Mouse (Mus musculus) forebrain, postnatal 0 days (tissue): ENCODE measurements at regions not wholly inside any gene's neighbourhood (a gene's known extent, or its start where the extent isn't known, plus 50 kb on each side); places are given as distances from the start of the nearest gene placed in this dataset.

Experiments used
- ATAC-seq: fragments of 200-750 bp; cut with Nextera tagmentation; 2 replicates; pipeline ENCODE4 v1.8.0; 2017; ENCODE audit warnings: mild to moderate bottlenecking, moderate library complexity
- DNase-seq: peaks from one replicate; pipeline ENCODE4 v3.0.0-alpha.2; 2015
- H3K27ac ChIP-seq: fragments of 300-500 bp; sonication (generic); 2 replicates; pipeline ENCODE4 v1.5.1; 2014; ENCODE audit warnings: low read depth, mild to moderate bottlenecking, antibody characterized with exemption, low read length, moderate library complexity, mixed read lengths
- H3K27me3 ChIP-seq: fragments of 300-500 bp; sonication (generic); 2 replicates; pipeline ENCODE4 v1.6.1; 2014; ENCODE audit warnings: mild to moderate bottlenecking, low read length, mixed read lengths; ENCODE audit not compliant: insufficient read depth
- H3K36me3 ChIP-seq: fragments of 300-500 bp; sonication (generic); 2 replicates; pipeline ENCODE4 v1.6.1; 2014; ENCODE audit warnings: mild to moderate bottlenecking, moderate library complexity; ENCODE audit not compliant: insufficient read depth
- H3K4me1 ChIP-seq: fragments of 300-500 bp; sonication (generic); 2 replicates; pipeline ENCODE4 v1.6.1; 2014; ENCODE audit warnings: antibody characterized with exemption; ENCODE audit not compliant: insufficient read depth
- H3K4me2 ChIP-seq: fragments of 300-500 bp; sonication (generic); 2 replicates; pipeline ENCODE4 v1.6.1; 2014; ENCODE audit warnings: low read depth, mild to moderate bottlenecking, moderate library complexity
- H3K4me3 ChIP-seq: fragments of 300-500 bp; sonication (generic); 2 replicates; pipeline ENCODE4 v1.5.1; 2014; ENCODE audit warnings: low read depth, low read length, mixed read lengths
- H3K9ac ChIP-seq: fragments of 300-500 bp; sonication (generic); 2 replicates; pipeline ENCODE4 v1.6.1; 2014; ENCODE audit warnings: mild to moderate bottlenecking
- H3K9me3 ChIP-seq: fragments of 300-500 bp; sonication (generic); 2 replicates; pipeline ENCODE4 v1.6.1; 2016; ENCODE audit warnings: low read length
- CTCF ChIP-seq: sonication (generic); IDR thresholded peaks from 2 replicates; pipeline ENCODE4 v1.5.1; 2016; ENCODE audit warnings: antibody characterized with exemption, control low read depth, low read depth
- WGBS: fragments of 180-500 bp; shearing (Covaris S2); extraction: QIAGEN DNeasy Blood & Tissue Kit; methylation state at CpG from one replicate; pipeline ENCODE4 v1.1.7; 2014; 5-methylcytosine and 5-hydroxymethylcytosine counted together

DNA sequence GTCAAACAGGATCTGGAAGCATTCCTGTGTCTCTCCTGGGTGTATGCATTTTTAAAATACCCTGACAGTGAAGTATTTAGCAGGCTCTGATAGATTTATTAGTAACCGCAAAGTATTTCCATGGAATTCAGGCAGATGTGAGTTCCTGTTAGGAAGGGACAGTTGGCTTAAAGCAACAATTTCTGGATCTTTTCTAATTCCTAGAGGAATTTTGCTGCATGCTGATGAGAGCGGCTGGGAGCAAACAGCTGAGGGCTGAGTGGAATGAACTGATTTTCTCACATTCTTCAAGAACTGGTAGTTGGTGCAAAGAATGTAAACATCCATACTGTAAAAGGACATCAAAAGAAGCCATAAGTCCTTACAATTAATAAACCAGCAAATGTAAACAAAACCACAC, 283.9 kb upstream of the Marcks start:
- ATAC-seq: no peak
- no peaks in the 10 kb centered on the region for H3K9me3 ChIP-seq
- WGBS: 72% methylated on average over 2 of the region's 2 CpGs
- no peak overlapping the region for H3K4me3 ChIP-seq
- H3K4me1 ChIP-seq: no peaks in the 10 kb centered on the region
- H3K4me2 ChIP-seq: no peak overlapping the region
- H3K36me3 ChIP-seq: no peaks in the 10 kb centered on the region
- DNase-seq: no peak
- no peak overlapping the region for H3K27ac ChIP-seq
- no peak overlapping the region for H3K9ac ChIP-seq
- no peak for TF ChIP-seq CTCF
- no peaks in the 10 kb centered on the region for H3K27me3 ChIP-seq

DNA sequence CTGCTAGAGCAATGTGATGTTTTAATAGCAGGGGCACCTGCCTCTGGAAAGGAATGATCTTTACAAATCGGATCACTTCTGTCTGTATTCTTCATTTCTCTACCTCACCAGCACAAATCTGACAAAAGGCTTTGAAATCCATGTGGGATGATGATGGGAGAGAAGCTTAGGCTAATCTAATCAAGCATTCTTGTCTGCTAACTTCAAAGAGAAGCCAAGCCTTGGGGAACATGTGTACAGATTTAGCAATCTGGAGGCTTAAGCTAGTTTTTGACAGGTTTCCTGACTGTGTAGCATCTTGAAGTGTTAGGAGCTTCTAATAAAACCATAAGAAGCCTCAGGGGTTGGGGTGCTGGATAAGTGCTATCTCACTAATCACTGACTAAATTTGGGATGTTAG, 277.6 kb upstream of the Marcks start:
- no peak for ATAC-seq
- Histone ChIP-seq H3K9me3 (no peaks in the 10 kb centered on the region), H3K36me3 (no peaks in the 10 kb centered on the region), H3K4me1 (no peaks in the 10 kb centered on the region), H3K27ac (no peak overlapping the region), H3K9ac (no peak overlapping the region), H3K27me3 (no peaks in the 10 kb centered on the region), H3K4me3 (no peak overlapping the region), H3K4me2 (no peak overlapping the region)
- DNase-seq: no peak
- WGBS: 62% methylated on average over 1 of the region's 1 CpGs
- no peak for TF ChIP-seq CTCF

DNA sequence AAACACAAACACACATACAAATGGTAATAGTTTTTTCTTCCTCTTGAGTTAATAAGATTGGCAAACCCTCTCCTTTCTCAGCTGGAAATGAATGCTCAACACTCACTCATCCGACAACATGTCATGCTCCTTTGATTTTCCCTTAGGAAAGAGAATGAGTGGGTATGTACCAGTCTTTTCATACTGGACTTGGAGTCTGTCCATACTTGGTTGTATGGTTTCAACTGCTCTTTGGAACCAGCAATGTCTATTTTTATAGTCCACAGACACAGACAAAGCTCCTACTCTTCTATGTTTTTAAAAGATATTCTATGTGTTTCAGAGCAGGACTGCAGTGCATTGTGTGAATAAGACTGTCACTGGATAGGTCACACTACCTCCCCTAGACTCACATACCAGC, 273.7 kb upstream of the Marcks start:
- Histone ChIP-seq H3K4me2 (no peak overlapping the region), H3K4me1 (no peaks in the 10 kb centered on the region), H3K4me3 (no peak overlapping the region), H3K9me3 (no peaks in the 10 kb centered on the region), H3K27ac (no peak overlapping the region), H3K36me3 (no peaks in the 10 kb centered on the region), H3K9ac (no peak overlapping the region), H3K27me3 (no peaks in the 10 kb centered on the region)
- no peak for DNase-seq
- no peak for TF ChIP-seq CTCF
- 38% methylated on average over 1 of the region's 1 CpGs for WGBS
- ATAC-seq: no peak

DNA sequence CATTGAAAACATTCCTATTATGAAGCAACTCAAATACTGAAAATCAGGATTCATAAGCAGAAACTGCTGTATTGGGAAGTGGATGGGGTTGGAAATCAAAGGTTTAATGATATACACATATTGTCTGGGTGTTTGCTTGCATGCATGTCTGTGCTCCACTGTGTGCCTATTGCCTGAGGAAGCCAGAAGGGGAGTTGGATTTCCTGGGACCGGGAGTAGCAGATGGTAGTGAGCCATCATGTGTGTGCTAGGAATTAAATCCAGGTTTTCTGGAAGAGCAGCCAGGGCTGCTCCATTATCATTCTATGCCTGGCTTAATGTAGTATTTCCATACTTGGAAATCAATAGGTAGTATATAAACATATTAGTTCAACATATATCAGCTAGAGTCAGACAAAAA, 271.0 kb upstream of the Marcks start:
- 38% methylated on average over 1 of the region's 1 CpGs for WGBS
- Histone ChIP-seq H3K4me1 (no peaks in the 10 kb centered on the region), H3K36me3 (no peaks in the 10 kb centered on the region), H3K27me3 (no peaks in the 10 kb centered on the region), H3K9me3 (no peaks in the 10 kb centered on the region), H3K27ac (no peak overlapping the region), H3K4me3 (no peak overlapping the region), H3K4me2 (no peak overlapping the region), H3K9ac (no peak overlapping the region)
- no peak for TF ChIP-seq CTCF
- DNase-seq: no peak
- no peak for ATAC-seq

DNA sequence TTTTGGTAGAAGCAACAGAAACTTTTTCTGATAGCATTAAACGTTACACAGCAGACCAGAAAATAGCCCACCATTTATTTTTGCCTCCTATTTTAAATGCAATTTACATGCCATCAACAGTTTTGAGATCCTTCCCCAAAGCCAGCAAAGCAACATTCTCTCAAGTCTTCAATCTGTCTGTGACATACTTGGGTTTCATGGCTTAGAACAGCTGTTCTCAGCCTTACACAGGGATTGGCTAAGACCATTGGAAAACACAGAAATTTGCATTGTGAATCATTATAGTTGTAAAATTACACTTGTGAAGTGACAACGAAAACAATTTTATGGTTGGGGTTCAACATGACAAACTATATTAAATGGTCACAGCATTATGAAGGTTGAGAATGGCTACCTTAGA, 268.8 kb upstream of the Marcks start:
- Histone ChIP-seq H3K4me3 (no peak overlapping the region), H3K27ac (no peak overlapping the region), H3K9ac (no peak overlapping the region), H3K4me2 (no peak overlapping the region), H3K9me3 (no peaks in the 10 kb centered on the region), H3K4me1 (no peaks in the 10 kb centered on the region), H3K27me3 (no peaks in the 10 kb centered on the region), H3K36me3 (no peaks in the 10 kb centered on the region)
- DNase-seq (no peak), ATAC-seq (no peak; the same call in 1 of the 2 replicates)
- 73% methylated on average over 2 of the region's 2 CpGs for WGBS
- no peak for TF ChIP-seq CTCF

DNA sequence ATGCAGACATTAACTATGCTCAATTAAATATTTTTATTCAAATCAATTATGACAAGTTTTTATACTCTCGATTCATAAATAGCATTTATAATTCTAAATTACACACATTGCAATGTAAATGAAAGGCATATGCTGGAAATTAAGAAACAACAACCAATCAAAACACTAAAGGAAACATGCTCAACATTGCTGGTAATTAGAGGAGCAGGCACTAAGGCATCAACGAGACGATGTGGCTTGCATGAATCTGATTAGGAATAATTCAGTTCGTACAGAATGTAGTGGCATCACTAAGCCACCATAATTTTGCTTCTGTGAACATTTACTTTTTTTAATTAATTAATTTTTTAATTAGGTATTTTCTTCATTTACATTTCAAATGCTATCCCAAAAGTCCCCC, 266.2 kb upstream of the Marcks start:
- TF ChIP-seq CTCF: no peak
- DNase-seq (no peak), ATAC-seq (no peak)
- Histone ChIP-seq H3K4me1 (no peaks in the 10 kb centered on the region), H3K4me2 (no peak overlapping the region), H3K27ac (no peak overlapping the region), H3K9ac (no peak overlapping the region), H3K27me3 (no peaks in the 10 kb centered on the region), H3K4me3 (no peak overlapping the region), H3K9me3 (no peaks in the 10 kb centered on the region), H3K36me3 (no peaks in the 10 kb centered on the region)
- 42% methylated on average over 4 of the region's 4 CpGs for WGBS

DNA sequence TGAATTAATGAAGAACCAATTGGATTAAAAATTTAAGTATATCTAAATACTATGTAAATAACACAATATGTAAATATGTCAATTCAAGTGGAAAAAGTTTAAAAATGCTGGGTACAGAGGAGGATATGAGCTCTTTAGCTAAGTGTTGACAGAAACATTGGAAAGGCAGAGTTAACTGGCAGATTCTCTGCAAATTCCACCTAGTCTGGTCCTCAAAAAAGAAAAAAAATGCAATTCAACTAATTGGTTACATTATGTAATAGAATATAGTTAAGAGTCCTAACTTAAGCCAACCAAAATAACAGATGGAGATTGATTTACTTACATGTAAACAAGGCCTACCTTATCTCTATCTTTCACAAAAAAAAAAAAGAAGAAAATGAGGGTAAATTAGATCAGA, 265.7 kb upstream of the Marcks start:
- Histone ChIP-seq H3K4me2 (no peak overlapping the region), H3K4me1 (no peaks in the 10 kb centered on the region), H3K27ac (no peak overlapping the region), H3K9ac (no peak overlapping the region), H3K9me3 (no peaks in the 10 kb centered on the region), H3K36me3 (no peaks in the 10 kb centered on the region), H3K27me3 (no peaks in the 10 kb centered on the region), H3K4me3 (no peak overlapping the region)
- ATAC-seq (no peak), DNase-seq (no peak)
- TF ChIP-seq CTCF: no peak

DNA sequence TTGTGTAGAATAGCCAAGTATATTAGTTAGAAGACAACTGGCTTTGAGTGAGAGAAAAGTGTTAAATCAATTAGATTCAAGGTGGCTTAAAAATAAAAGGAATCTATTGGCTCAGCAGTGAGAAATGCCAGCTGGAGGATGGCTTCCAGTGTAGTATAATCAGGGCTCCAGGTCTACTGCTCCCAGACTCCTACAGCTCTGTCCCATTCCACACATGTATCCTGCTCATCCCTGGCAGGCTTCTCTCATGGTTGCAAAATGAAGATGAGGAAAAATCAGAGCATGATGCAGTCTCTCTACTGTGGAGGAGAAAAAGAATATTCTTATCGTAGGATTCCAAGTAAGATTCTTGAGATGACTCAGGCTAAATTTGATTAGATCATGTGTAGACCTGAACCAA, 263.7 kb upstream of the Marcks start:
- Histone ChIP-seq H3K9ac (no peak overlapping the region), H3K36me3 (no peaks in the 10 kb centered on the region), H3K4me2 (no peak overlapping the region), H3K9me3 (no peaks in the 10 kb centered on the region), H3K27me3 (no peaks in the 10 kb centered on the region), H3K4me1 (0 out of 2 replicates have a peak, but pooled peaks cover 4% of the 10 kb centered on the region), H3K27ac (no peak overlapping the region), H3K4me3 (no peak overlapping the region)
- no peak for TF ChIP-seq CTCF
- WGBS: 87% methylated on average over 1 of the region's 1 CpGs
- no peak for DNase-seq
- ATAC-seq: no peak
